ENCODE assay signal across 18 mouse cellular contexts in genomic region chr11:102210185-102210584, GRCm38 (mm10). TPM values are rescaled to one million over a fixed set of nuclear protein-coding genes. Genes with fewer than 3 reads are reported as not detected.
A peak's percentile ranks its signal among the peaks of the same experiment; 100 is the strongest.
DNase-seq lines count a peak whose midpoint lies in the region; ATAC-seq and TF ChIP-seq lines count a peak whose summit lies in the region.
"Had no signal": no experiment of that assay in that cellular context is flagged by ENCODE, and none has a peak within 500 bp of the region (broad histone marks: within the 10 kb centered on the region; RNA-seq: fewer than 3 reads in every experiment).

No protein-coding gene starts in this region.

- no peak for DNase-seq in heart, postnatal 4 days
- DNase-seq in lung, postnatal 0 days (ENCODE audit: low spot score): no peak
- no peak for DNase-seq in lung, postnatal 10 days
- no peak for DNase-seq in embryonic facial prominence, embryonic 10.5 days (ENCODE audit: low spot score)
- DNase-seq in left cerebral cortex, adult 8-10 months (ENCODE audit: low spot score in 2 of 2): no peak
- DNase-seq: kidney, adult 18-20 months; layer of hippocampus, postnatal 36 days; lung, adult 2 months; right cerebral cortex, postnatal 4 days had no signal

- H3K27ac ChIP-seq in heart, embryonic 13.5 days (replicated peaks): no peak overlapping the region
- no peak overlapping the region; the same call in 1 of the 2 replicates for H3K27ac ChIP-seq in lung, postnatal 0 days (ENCODE audit: low read length)
- 0 out of 2 replicates have a peak overlapping the region, but pooled peaks have one; percentile 14 for H3K27ac ChIP-seq in embryonic facial prominence, embryonic 10.5 days (replicated peaks)
- H3K27ac ChIP-seq: kidney, postnatal 0 days; neural tube, embryonic 12.5 days had no signal

- WGBS in heart, embryonic 13.5 days: 55% methylated on average over 3 of the region's 3 CpGs
- 36% methylated on average over 3 of the region's 3 CpGs for WGBS in lung, postnatal 0 days
- WGBS in embryonic facial prominence, embryonic 10.5 days: 72% methylated on average over 3 of the region's 3 CpGs

- TF ChIP-seq CTCF in lung, postnatal 0 days (IDR thresholded peaks at IDR 0.05): no peak

- H3K27me3 ChIP-seq in heart, embryonic 13.5 days (replicated peaks): no peaks in the 10 kb centered on the region
- H3K27me3 ChIP-seq in lung, postnatal 0 days (replicated peaks; ENCODE audit: insufficient read depth, low read length): no peaks in the 10 kb centered on the region
- 0 out of 2 replicates have a peak, but pooled peaks cover 12% of the 10 kb centered on the region for H3K27me3 ChIP-seq in embryonic facial prominence, embryonic 10.5 days (replicated peaks; ENCODE audit: low read depth, poor library complexity, severe bottlenecking)
- H3K27me3 ChIP-seq in megakaryocyte, embryonic 14.5 days (replicated peaks): no peaks in the 10 kb centered on the region
- H3K27me3 ChIP-seq: limb, embryonic 15.5 days; neural tube, embryonic 12.5 days had no signal

- no peak overlapping the region for H3K4me3 ChIP-seq in heart, embryonic 13.5 days
- H3K4me3 ChIP-seq in lung, postnatal 0 days (ENCODE audit: low read depth, low read length): no peak overlapping the region
- H3K4me3 ChIP-seq in embryonic facial prominence, embryonic 10.5 days: no peak overlapping the region
- peak overlapping the region; percentile 87 for H3K4me3 ChIP-seq in megakaryocyte, embryonic 14.5 days (replicated peaks)
- H3K4me3 ChIP-seq: heart, embryonic 10.5 days; limb, embryonic 15.5 days; neural tube, embryonic 12.5 days had no signal

- H3K4me2 ChIP-seq in heart, embryonic 13.5 days: no peak overlapping the region
- H3K4me2 ChIP-seq in lung, postnatal 0 days (replicated peaks; ENCODE audit: low read depth, low read length): no peak overlapping the region
- H3K4me2 ChIP-seq: limb, embryonic 15.5 days; neural tube, embryonic 12.5 days had no signal

- H3K9ac ChIP-seq in heart, embryonic 13.5 days: 0 out of 2 replicates have a peak overlapping the region, but pooled peaks have one; percentile 34
- no peak overlapping the region for H3K9ac ChIP-seq in lung, postnatal 0 days (replicated peaks; ENCODE audit: low read depth)
- H3K9ac ChIP-seq: neural tube, embryonic 12.5 days had no signal

- no peaks in the 10 kb centered on the region for H3K9me3 ChIP-seq in heart, embryonic 13.5 days
- H3K9me3 ChIP-seq in lung, postnatal 0 days (ENCODE audit: low read length): no peaks in the 10 kb centered on the region
- no peaks in the 10 kb centered on the region for H3K9me3 ChIP-seq in embryonic facial prominence, embryonic 10.5 days
- H3K9me3 ChIP-seq in megakaryocyte, embryonic 14.5 days: no peaks in the 10 kb centered on the region
- H3K9me3 ChIP-seq: heart, embryonic 10.5 days; limb, embryonic 15.5 days; neural tube, embryonic 12.5 days had no signal

- TF ChIP-seq EP300 in lung, postnatal 0 days (IDR thresholded peaks at IDR 0.05): no peak

- no peak for ATAC-seq in heart, embryonic 13.5 days (ENCODE audit: extremely low read depth, insufficient number of reproducible peaks, low FRiP score, low TSS enrichment)
- ATAC-seq in lung, postnatal 0 days: peak; percentile 37
- ATAC-seq: activated CD4-positive, CD25-positive, alpha-beta regulatory T cell, adult 4 months; forebrain, embryonic 14.5 days had no signal

- H3K4me1 ChIP-seq in heart, embryonic 13.5 days: peaks cover 98% of the 10 kb centered on the region
- H3K4me1 ChIP-seq in lung, postnatal 0 days (ENCODE audit: insufficient read depth, low read depth, low read length): peaks cover 31% of the 10 kb centered on the region
- peaks cover 78% of the 10 kb centered on the region for H3K4me1 ChIP-seq in embryonic facial prominence, embryonic 10.5 days
- H3K4me1 ChIP-seq in megakaryocyte, embryonic 14.5 days: peaks cover 99% of the 10 kb centered on the region

- H3K36me3 ChIP-seq in heart, embryonic 13.5 days: peaks cover 27% of the 10 kb centered on the region
- H3K36me3 ChIP-seq in lung, postnatal 0 days (ENCODE audit: insufficient read depth, low read length): peaks cover 5% of the 10 kb centered on the region; the same call in 1 of the 2 replicates
- peaks cover 19% of the 10 kb centered on the region for H3K36me3 ChIP-seq in embryonic facial prominence, embryonic 10.5 days (replicated peaks)
- H3K36me3 ChIP-seq in megakaryocyte, embryonic 14.5 days (replicated peaks; ENCODE audit: low read length): peaks cover 95% of the 10 kb centered on the region

RNA-seq across cellular contexts. Expression of gene Hdac5, which starts 19.8 kb away (rescaled TPM):
- 82.9 and 89.4 TPM in 2 replicates for polyA plus RNA-seq in heart, embryonic 13.5 days (2015; fragmentation: Nextera tagmentation; extraction: Ambion mirVana)
- total RNA-seq in heart, postnatal 4 days (2021): 10 to 100 TPM; 90.7 to 91.4 TPM
- 65.6 and 79.0 TPM in 2 replicates for polyA plus RNA-seq in lung, postnatal 0 days (2015; fragmentation: Nextera tagmentation; extraction: Ambion mirVana)
- 49.6 and 52.9 TPM in 2 replicates for polyA plus RNA-seq in embryonic facial prominence, embryonic 10.5 days (2016; fragmentation: Nextera tagmentation; extraction: Ambion mirVana)
- 384 and 644 TPM in 2 replicates for polyA plus RNA-seq in megakaryocyte, embryonic 14.5 days (2012; ENCODE audit: insufficient read depth, low replicate concordance)
- total RNA-seq in left cerebral cortex, adult 8-10 months (2022): 100 to 1,000 TPM; 245 to 275 (median 254) TPM

RNA-seq across cellular contexts. Expression of gene G6pc3, which starts 20.8 kb away (rescaled TPM):
- 25.6 and 29.3 TPM in 2 replicates for polyA plus RNA-seq in heart, embryonic 13.5 days (2015; fragmentation: Nextera tagmentation; extraction: Ambion mirVana)
- 10 to 100 TPM; 29.9 to 32.6 TPM for total RNA-seq in heart, postnatal 4 days (2021)
- 15.8 and 16.7 TPM in 2 replicates for polyA plus RNA-seq in lung, postnatal 0 days (2015; fragmentation: Nextera tagmentation; extraction: Ambion mirVana)
- polyA plus RNA-seq in embryonic facial prominence, embryonic 10.5 days (2016; fragmentation: Nextera tagmentation; extraction: Ambion mirVana): 38.2 and 39.6 TPM in 2 replicates
- polyA plus RNA-seq in megakaryocyte, embryonic 14.5 days (2012; ENCODE audit: insufficient read depth, low replicate concordance): 32.9 and 73.3 TPM in 2 replicates
- 10 to 100 TPM; 65.4 to 78.4 (median 75.2) TPM for total RNA-seq in left cerebral cortex, adult 8-10 months (2022)

RNA-seq across cellular contexts. Expression of gene Lsm12, which starts 25.1 kb away (rescaled TPM):
- polyA plus RNA-seq in heart, embryonic 13.5 days (2015; fragmentation: Nextera tagmentation; extraction: Ambion mirVana): 80.7 and 97.0 TPM in 2 replicates
- total RNA-seq in heart, postnatal 4 days (2021): 10 to 100 TPM; 71.3 to 75.3 TPM
- polyA plus RNA-seq in lung, postnatal 0 days (2015; fragmentation: Nextera tagmentation; extraction: Ambion mirVana): 74.7 and 79.9 TPM in 2 replicates
- polyA plus RNA-seq in embryonic facial prominence, embryonic 10.5 days (2016; fragmentation: Nextera tagmentation; extraction: Ambion mirVana): 145 and 155 TPM in 2 replicates
- 36.7 and 120 TPM in 2 replicates for polyA plus RNA-seq in megakaryocyte, embryonic 14.5 days (2012; ENCODE audit: insufficient read depth, low replicate concordance)
- 10 to 100 TPM; 52.8 to 55.3 (median 53.9) TPM for total RNA-seq in left cerebral cortex, adult 8-10 months (2022)

RNA-seq across cellular contexts. Expression of gene BC030867, which starts 38.5 kb away (rescaled TPM):
- polyA plus RNA-seq in heart, embryonic 13.5 days (2015; fragmentation: Nextera tagmentation; extraction: Ambion mirVana): 12.3 and 13.5 TPM in 2 replicates
- total RNA-seq in heart, postnatal 4 days (2021): 1 to 10 TPM; 5.3 TPM
- polyA plus RNA-seq in lung, postnatal 0 days (2015; fragmentation: Nextera tagmentation; extraction: Ambion mirVana): 0.88 and 1.3 TPM in 2 replicates
- 30.1 and 32.4 TPM in 2 replicates for polyA plus RNA-seq in embryonic facial prominence, embryonic 10.5 days (2016; fragmentation: Nextera tagmentation; extraction: Ambion mirVana)
- 2.6 and 4.2 TPM in 2 replicates for polyA plus RNA-seq in megakaryocyte, embryonic 14.5 days (2012; ENCODE audit: insufficient read depth, low replicate concordance)
- 1 to 10 TPM in 3 of 4 experiments, under 1 TPM in 1; 0.76 to 1.6 (median 1.4) TPM for total RNA-seq in left cerebral cortex, adult 8-10 months (2022)
- total RNA-seq: monocyte, adult 5-6 weeks had no signal

RNA-seq across cellular contexts. Expression of gene Tmem101, which starts 54.0 kb away (rescaled TPM):
- 32.4 and 38.4 TPM in 2 replicates for polyA plus RNA-seq in heart, embryonic 13.5 days (2015; fragmentation: Nextera tagmentation; extraction: Ambion mirVana)
- 10 to 100 TPM; 15.0 to 15.4 TPM for total RNA-seq in heart, postnatal 4 days (2021)
- polyA plus RNA-seq in lung, postnatal 0 days (2015; fragmentation: Nextera tagmentation; extraction: Ambion mirVana): 17.6 and 18.9 TPM in 2 replicates
- 35.0 and 38.0 TPM in 2 replicates for polyA plus RNA-seq in embryonic facial prominence, embryonic 10.5 days (2016; fragmentation: Nextera tagmentation; extraction: Ambion mirVana)
- polyA plus RNA-seq in megakaryocyte, embryonic 14.5 days (2012; ENCODE audit: insufficient read depth, low replicate concordance): 13.5 TPM in 1 of 2 replicates, not detected in the other
- 10 to 100 TPM; 19.4 to 27.6 (median 20.2) TPM for total RNA-seq in left cerebral cortex, adult 8-10 months (2022)
